Mouse (Mus musculus) spleen, embryonic (tissue): ENCODE data around the gene Tead1.

Experiments used
- CTCF ChIA-PET: fragments of 350-600 bp; sonication (Branson Sonifier 250); formaldehyde crosslinking; loops from one replicate; lab custom pipeline; 2022; lab: Charles Lee

The Tead1 gene

GRCm38 (mm10) chr7:112813731-112814306 lies 134.7 kb downstream of the Tead1 start:
- CTCF ChIA-PET = no interaction called here

DNA sequence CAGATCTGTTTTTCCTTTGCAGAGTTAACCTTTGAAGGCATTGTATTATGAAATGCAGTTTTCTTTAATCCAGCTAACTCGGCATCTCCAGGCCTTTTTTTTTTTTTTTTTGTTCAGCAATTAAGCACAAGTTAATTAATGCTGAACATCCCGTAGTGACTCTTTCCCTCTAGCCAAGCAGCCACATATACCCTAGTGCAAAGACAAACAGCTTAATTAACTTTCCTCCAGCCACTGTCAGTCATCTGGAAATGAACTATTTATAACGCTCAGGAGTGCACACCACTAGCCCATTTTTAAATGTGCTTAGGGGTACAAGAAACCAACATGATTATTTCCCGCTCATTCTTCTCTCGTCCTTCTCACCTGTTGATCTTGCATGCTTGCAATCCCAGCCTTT lies 136.9 kb downstream of the Tead1 start:
- CTCF ChIA-PET = no interaction called here

DNA sequence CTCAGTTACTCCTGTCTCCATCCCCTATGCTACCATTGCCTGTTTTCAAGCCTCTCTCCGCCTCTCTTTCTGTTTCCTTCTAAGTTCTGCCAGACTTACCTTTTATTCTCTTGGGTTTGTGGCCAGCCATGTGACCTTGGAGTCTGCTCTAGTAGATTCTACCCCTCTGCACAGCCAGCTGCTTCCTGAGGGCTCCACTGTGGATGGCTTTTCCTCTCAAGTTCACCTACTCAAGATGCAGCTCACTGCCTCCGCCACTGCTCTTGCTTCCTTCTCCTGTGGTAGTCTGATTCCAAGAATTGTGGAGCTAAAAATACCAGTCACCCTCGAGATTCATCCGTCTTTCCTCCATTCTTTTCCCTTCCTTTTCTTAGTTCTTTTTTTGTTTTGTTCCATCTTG lies 140.7 kb downstream of the Tead1 start:
- CTCF ChIA-PET = interaction anchor here (0.7 kb wide), 1 partner anchor 15 kb away, joined by 3 read pairs; no protein-coding TSS in a partner anchor

GRCm38 (mm10) chr7:112822879-112823278 lies 143.8 kb downstream of the Tead1 start:
- CTCF ChIA-PET = no interaction called here

- CTCF ChIA-PET = no interaction called here
Measured at GRCm38 (mm10) chr7:112823621-112824020, 144.5 kb downstream of the Tead1 start.

DNA sequence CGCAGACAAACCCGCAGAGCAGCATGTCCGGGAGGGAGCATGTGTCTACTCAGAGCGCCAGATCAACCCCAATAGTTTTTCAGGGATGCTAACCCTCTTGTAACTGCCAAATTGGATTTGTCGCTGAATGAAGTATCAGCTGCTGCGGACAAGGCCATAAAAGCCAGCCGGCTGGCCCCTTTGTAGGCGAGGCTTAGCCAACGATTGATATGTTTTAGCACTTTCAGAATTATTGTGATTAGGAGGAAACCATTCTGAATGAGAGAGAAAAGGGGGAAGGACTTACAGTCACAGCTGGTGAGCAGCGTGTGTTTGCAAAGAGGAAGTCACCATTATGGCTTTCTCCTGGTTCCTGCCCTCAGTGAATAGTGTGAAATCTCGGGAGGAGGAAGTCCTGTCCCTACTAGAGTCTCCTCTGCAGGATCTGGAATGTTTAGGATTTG lies 146.2 kb downstream of the Tead1 start:
- CTCF ChIA-PET = no interaction called here

GRCm38 (mm10) chr7:112826114-112826911 lies 147.2 kb downstream of the Tead1 start:
- CTCF ChIA-PET = no interaction called here

GRCm38 (mm10) chr7:112828016-112828695 lies 149.0 kb downstream of the Tead1 start:
- CTCF ChIA-PET = no interaction called here

DNA sequence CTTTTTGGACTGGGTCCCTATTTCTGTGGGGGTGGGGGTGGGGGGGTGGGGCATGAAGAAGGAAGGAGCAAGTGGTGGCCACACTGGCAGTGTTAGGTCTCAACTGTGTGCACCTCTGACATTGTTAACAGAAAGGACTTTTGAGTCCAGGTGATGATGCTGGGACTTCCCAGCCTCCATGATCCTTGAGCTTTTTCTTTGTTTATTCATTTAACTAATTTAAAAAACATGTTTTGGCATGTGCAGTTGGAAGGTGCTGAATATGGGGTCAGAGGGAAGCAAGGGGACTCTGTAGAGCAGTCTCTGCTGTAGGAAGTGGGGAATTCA lies 149.5 kb downstream of the Tead1 start:
- CTCF ChIA-PET = no interaction called here

GRCm38 (mm10) chr7:112830946-112831345 lies 151.8 kb downstream of the Tead1 start:
- CTCF ChIA-PET = no interaction called here

DNA sequence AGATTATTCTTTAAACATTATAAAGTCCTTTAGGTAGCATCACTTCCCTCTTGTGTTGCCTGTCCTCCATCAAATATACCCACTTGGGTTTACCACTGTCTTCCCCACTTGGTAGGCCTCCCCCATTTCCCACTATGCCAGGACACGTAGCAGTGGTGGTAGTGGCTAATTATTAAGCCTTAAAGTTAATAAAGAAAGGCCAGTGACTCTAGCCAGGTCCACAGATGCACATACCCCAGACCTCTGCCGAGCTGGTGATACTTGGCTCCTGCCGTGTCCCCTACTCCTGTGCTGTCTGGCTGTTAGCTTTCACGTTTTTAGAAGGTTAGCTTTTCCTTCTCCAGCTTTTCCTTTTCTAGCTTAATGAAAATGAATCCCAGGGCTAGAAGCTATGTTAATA lies 152.3 kb downstream of the Tead1 start:
- CTCF ChIA-PET = no interaction called here

- CTCF ChIA-PET = no interaction called here
Measured at GRCm38 (mm10) chr7:112833132-112833531, 154.0 kb downstream of the Tead1 start.

DNA sequence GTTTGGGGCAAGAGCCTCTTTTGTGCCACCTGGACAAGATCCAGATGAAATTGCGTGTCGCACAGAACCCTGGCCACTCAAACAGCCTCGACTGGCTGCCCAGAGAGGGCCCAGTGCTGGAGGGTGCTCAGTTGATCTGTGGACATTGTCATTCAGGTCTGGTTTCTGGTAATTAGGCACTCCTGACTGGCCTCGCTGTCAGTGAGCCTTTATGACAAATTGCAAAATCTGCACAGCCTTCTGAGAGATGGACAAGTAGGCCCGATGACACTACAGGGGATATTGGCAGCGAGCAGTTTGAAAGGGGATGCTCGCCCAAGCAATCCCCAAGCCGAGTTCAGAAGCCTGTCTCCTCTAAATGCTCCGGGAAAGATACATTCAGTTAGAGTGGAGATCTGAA lies 157.0 kb downstream of the Tead1 start:
- CTCF ChIA-PET = no interaction called here

GRCm38 (mm10) chr7:112838131-112838530 lies 159.0 kb downstream of the Tead1 start:
- CTCF ChIA-PET = no interaction called here

- CTCF ChIA-PET = interaction anchor here (0.6 kb wide), 1 partner anchor 71 kb away, joined by 4 read pairs; no protein-coding TSS in a partner anchor
Measured at GRCm38 (mm10) chr7:112840351-112840750, 161.2 kb downstream of the Tead1 start.

DNA sequence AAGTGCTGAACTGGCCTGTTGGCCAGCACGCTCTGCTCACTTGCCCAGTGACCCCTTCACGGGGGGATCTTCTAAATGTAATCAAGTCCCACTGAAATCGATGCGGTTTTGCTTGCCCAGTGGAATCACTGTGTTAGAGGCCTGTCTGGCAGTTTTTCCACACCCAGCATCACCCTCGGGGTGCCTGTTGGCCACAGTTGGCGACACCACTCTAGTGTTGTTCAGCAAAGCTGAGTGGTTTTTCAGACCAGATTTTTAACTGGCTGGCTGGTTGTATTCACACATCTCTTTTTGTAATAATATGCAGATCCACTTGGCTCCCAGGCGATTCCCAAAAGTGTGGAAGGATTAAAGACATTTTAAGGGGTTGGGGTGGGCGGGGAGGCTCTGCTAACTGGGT lies 161.8 kb downstream of the Tead1 start:
- CTCF ChIA-PET = interaction anchor here (0.6 kb wide), 1 partner anchor 72 kb away, joined by 4 read pairs; no protein-coding TSS in a partner anchor

- CTCF ChIA-PET = no interaction called here
Measured at GRCm38 (mm10) chr7:112841484-112841883, 162.4 kb downstream of the Tead1 start.

GRCm38 (mm10) chr7:112841886-112842285 lies 162.8 kb downstream of the Tead1 start:
- CTCF ChIA-PET = no interaction called here

DNA sequence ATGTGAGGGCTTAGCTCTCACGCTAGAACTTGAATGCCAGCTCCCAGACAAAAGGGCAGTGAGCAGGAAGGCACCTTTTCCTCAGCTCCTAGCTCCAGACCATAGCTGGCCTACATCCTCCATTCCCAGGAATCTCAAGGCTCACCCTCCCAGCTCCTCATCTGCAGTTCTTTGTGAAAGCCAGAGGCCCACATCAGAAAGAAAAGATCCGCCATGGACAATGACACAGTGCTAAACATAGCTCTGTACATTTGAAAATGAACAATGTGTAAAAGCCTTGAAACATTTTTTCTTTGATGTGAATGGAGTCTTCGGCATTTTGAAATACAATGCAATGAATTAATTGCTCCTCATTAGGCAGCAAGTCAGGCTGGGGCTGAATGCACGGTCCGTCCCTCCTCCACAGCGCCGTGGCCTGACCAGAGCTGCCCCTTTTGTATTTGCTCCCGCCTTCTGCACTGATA lies 172.2 kb downstream of the Tead1 start:
- CTCF ChIA-PET = no interaction called here

GRCm38 (mm10) chr7:112852149-112852839 lies 173.2 kb downstream of the Tead1 start:
- CTCF ChIA-PET = no interaction called here

DNA sequence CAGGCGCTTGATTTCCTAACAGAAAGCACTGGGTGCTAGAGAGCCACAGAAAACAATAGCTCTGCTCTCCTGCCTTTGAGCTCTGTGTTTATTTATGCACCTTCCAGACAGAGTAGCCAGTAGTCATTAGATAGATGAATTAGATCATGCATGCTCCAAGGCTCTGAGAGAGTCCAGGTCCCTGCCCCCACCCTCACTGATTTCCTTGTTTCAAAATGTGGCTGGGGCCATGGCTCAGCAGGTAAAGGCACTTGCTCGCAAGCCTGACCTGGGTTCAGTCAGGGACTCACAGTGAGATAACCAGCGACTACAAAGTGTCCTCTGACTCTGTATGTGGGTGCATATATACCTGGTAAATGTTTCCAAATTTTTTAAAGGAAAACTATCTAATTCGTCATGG lies 174.7 kb downstream of the Tead1 start:
- CTCF ChIA-PET = interaction anchor here (0.7 kb wide), 1 partner anchor 1731 kb away, joined by 3 read pairs; no protein-coding TSS in a partner anchor

GRCm38 (mm10) chr7:112854516-112854915 lies 175.4 kb downstream of the Tead1 start:
- CTCF ChIA-PET = no interaction called here
